Mouse (Mus musculus): ENCODE data around the gene Stra6.

Stra6 gene

GRCm38 (mm10) chr9:58063531-58063930 is at the start of gene Stra6:
Gene Stra6 (plus strand): TSS chr9:58063788.
- DNase-seq (ENCODE audit: extremely low spot score): no peak

- DNase-seq (ENCODE audit: extremely low spot score): no peak
Measured at GRCm38 (mm10) chr9:58014393-58015160, 49.0 kb upstream of the Stra6 start.

GRCm38 (mm10) chr9:58015856-58016255 is 47.7 kb upstream of the Stra6 start:
- no peak for DNase-seq (ENCODE audit: extremely low spot score)

GRCm38 (mm10) chr9:58016962-58017361 is 46.6 kb upstream of the Stra6 start:
- no peak for DNase-seq (ENCODE audit: extremely low spot score)

- no peak for DNase-seq (ENCODE audit: extremely low spot score)
Measured at GRCm38 (mm10) chr9:58018385-58018784, 45.2 kb upstream of the Stra6 start.

- no peak for DNase-seq (ENCODE audit: extremely low spot score)
Measured at GRCm38 (mm10) chr9:58025995-58026394, 37.6 kb upstream of the Stra6 start.

GRCm38 (mm10) chr9:58027426-58028180 is 36.0 kb upstream of the Stra6 start:
- no peak for DNase-seq (ENCODE audit: extremely low spot score)

GRCm38 (mm10) chr9:58028841-58029240 is 34.7 kb upstream of the Stra6 start:
- no peak for DNase-seq (ENCODE audit: extremely low spot score)

GRCm38 (mm10) chr9:58029635-58030034 is 34.0 kb upstream of the Stra6 start:
- DNase-seq (ENCODE audit: extremely low spot score): no peak

- DNase-seq (ENCODE audit: extremely low spot score): no peak
Measured at GRCm38 (mm10) chr9:58031895-58032294, 31.7 kb upstream of the Stra6 start.

- DNase-seq (ENCODE audit: extremely low spot score): no peak
Measured at GRCm38 (mm10) chr9:58035519-58035918, 28.1 kb upstream of the Stra6 start.

- DNase-seq (ENCODE audit: extremely low spot score): no peak
Measured at GRCm38 (mm10) chr9:58035951-58036698, 27.5 kb upstream of the Stra6 start.

- no peak for DNase-seq (ENCODE audit: extremely low spot score)
Measured at GRCm38 (mm10) chr9:58036961-58037360, 26.6 kb upstream of the Stra6 start.

- DNase-seq (ENCODE audit: extremely low spot score): peak; percentile 75
Measured at GRCm38 (mm10) chr9:58038500-58039168, 25.0 kb upstream of the Stra6 start.

GRCm38 (mm10) chr9:58040977-58041376 is 22.6 kb upstream of the Stra6 start:
- DNase-seq (ENCODE audit: extremely low spot score): no peak

- DNase-seq (ENCODE audit: extremely low spot score): no peak
Measured at GRCm38 (mm10) chr9:58042391-58042790, 21.2 kb upstream of the Stra6 start.

- DNase-seq (ENCODE audit: extremely low spot score): no peak
Measured at GRCm38 (mm10) chr9:58043496-58044017, 20.0 kb upstream of the Stra6 start.

GRCm38 (mm10) chr9:58044828-58045227 is 18.8 kb upstream of the Stra6 start:
- no peak for DNase-seq (ENCODE audit: extremely low spot score)

- DNase-seq (ENCODE audit: extremely low spot score): no peak
Measured at GRCm38 (mm10) chr9:58045646-58046045, 17.9 kb upstream of the Stra6 start.

GRCm38 (mm10) chr9:58047061-58047460 is 16.5 kb upstream of the Stra6 start:
- DNase-seq (ENCODE audit: extremely low spot score): no peak

- DNase-seq (ENCODE audit: extremely low spot score): no peak
Measured at GRCm38 (mm10) chr9:58048621-58049020, 15.0 kb upstream of the Stra6 start.

- DNase-seq (ENCODE audit: extremely low spot score): no peak
Measured at GRCm38 (mm10) chr9:58049186-58049585, 14.4 kb upstream of the Stra6 start.
